Mouse (Mus musculus) forebrain, embryonic 10.5 days (tissue): Measurements from ENCODE around the gene Prl7a2. TPM values are rescaled to one million over a fixed set of nuclear protein-coding genes. Genes with fewer than 3 reads are reported as not detected.

ENCODE experiments used
- DNase-seq: peaks from one replicate; pipeline ENCODE4 v3.0.0-alpha.2; 2017; ENCODE audit warnings: low spot score; ENCODE audit errors: extremely low spot score
- H3K27ac ChIP-seq: fragments of 300-500 bp; sonication (generic); 2 replicates; pipeline ENCODE4 v1.5.1; 2016; ENCODE audit warnings: mild to moderate bottlenecking
- H3K27me3 ChIP-seq: fragments of 300-500 bp; sonication (generic); 2 replicates; pipeline ENCODE4 v1.6.1; 2016; ENCODE audit warnings: mild to moderate bottlenecking; ENCODE audit not compliant: poor library complexity, severe bottlenecking
- H3K36me3 ChIP-seq: fragments of 300-500 bp; sonication (generic); replicated peaks from 2 replicates; pipeline ENCODE4 v1.6.1; 2016; ENCODE audit warnings: mild to moderate bottlenecking, moderate library complexity
- H3K4me1 ChIP-seq: fragments of 300-500 bp; sonication (generic); 2 replicates; pipeline ENCODE4 v1.6.1; 2016
- H3K4me3 ChIP-seq: fragments of 300-500 bp; sonication (generic); 2 replicates; pipeline ENCODE4 v1.5.1; 2016; ENCODE audit warnings: mild to moderate bottlenecking, moderate library complexity
- H3K9me3 ChIP-seq: fragments of 300-500 bp; sonication (generic); 2 replicates; pipeline ENCODE4 v1.6.1; 2016; ENCODE audit warnings: mild to moderate bottlenecking, moderate library complexity
- WGBS: fragments of 180-500 bp; shearing (Covaris S2); methylation state at CpG from one replicate; pipeline ENCODE4 v1.1.7; 2016; 5-methylcytosine and 5-hydroxymethylcytosine counted together
- polyA plus RNA-seq: library from polyadenylated mRNA; unstranded; fragments of >200 nt; fragmentation: Nextera tagmentation; extraction: Ambion mirVana; gene quantifications from 2 replicates; pipeline ENCODE4 v1.2.1, GENCODE M21; 2016

Gene Prl7a2
- polyA plus RNA-seq: not detected in 2 replicates

- H3K27me3 ChIP-seq: no peaks in the 10 kb centered on the region
- no peaks in the 10 kb centered on the region for H3K4me1 ChIP-seq
- H3K4me3 ChIP-seq: no peak within 1 kb of the TSS
- DNase-seq: no peak
- H3K27ac ChIP-seq: no peak within 1 kb of the TSS
- no peaks in the 10 kb centered on the region for H3K9me3 ChIP-seq
- WGBS: 85% methylated on average over 4 of the region's 4 CpGs
- no peaks in the 10 kb centered on the region for H3K36me3 ChIP-seq
Measured at GRCm38 (mm10) chr13:27667936-27668335, at the start of gene Prl7a2. Gene Prl7a2, minus strand, starts transcription at chr13:27668036.

- H3K36me3 ChIP-seq: no peaks in the 10 kb centered on the region
- no peak for DNase-seq
- no peaks in the 10 kb centered on the region for H3K4me1 ChIP-seq
- H3K4me3 ChIP-seq: no peak within 1 kb of the TSS
- H3K9me3 ChIP-seq: no peaks in the 10 kb centered on the region
- no peak within 1 kb of the TSS for H3K27ac ChIP-seq
- no peaks in the 10 kb centered on the region for H3K27me3 ChIP-seq
- 91% methylated on average over 5 of the region's 5 CpGs for WGBS
Measured at GRCm38 (mm10) chr13:27716636-27717035, 48.8 kb upstream of the Prl7a2 start, which contains the start of gene Prl7d1. Gene Prl7d1, minus strand, starts transcription at chr13:27716736.

- Histone ChIP-seq H3K27ac (no peak overlapping the region), H3K36me3 (no peaks in the 10 kb centered on the region), H3K4me1 (no peaks in the 10 kb centered on the region), H3K27me3 (no peaks in the 10 kb centered on the region), H3K4me3 (no peak overlapping the region), H3K9me3 (no peaks in the 10 kb centered on the region)
- DNase-seq: no peak
- 78% methylated on average over 2 of the region's 2 CpGs for WGBS
Measured at GRCm38 (mm10) chr13:27706521-27706920, 38.7 kb upstream of the Prl7a2 start.

- Histone ChIP-seq H3K27me3 (no peaks in the 10 kb centered on the region), H3K27ac (no peak overlapping the region), H3K9me3 (no peaks in the 10 kb centered on the region), H3K4me1 (no peaks in the 10 kb centered on the region), H3K36me3 (no peaks in the 10 kb centered on the region), H3K4me3 (no peak overlapping the region)
- WGBS: 89% methylated on average over 2 of the region's 2 CpGs
- no peak for DNase-seq
Measured at GRCm38 (mm10) chr13:27660747-27661146, 7.1 kb downstream of the Prl7a2 start.

GRCm38 (mm10) chr13:27642393-27642792, 25.4 kb downstream of the Prl7a2 start, which contains the start of gene Prl7a1:
Gene Prl7a1, minus strand, starts transcription at chr13:27642493.
- Histone ChIP-seq H3K4me1 (no peaks in the 10 kb centered on the region), H3K36me3 (no peaks in the 10 kb centered on the region), H3K27me3 (no peaks in the 10 kb centered on the region), H3K4me3 (no peak within 1 kb of the TSS), H3K9me3 (no peaks in the 10 kb centered on the region), H3K27ac (no peak within 1 kb of the TSS)
- no peak for DNase-seq
- 98% methylated on average over 3 of the region's 3 CpGs for WGBS

- no peaks in the 10 kb centered on the region for H3K4me1 ChIP-seq
- H3K9me3 ChIP-seq: no peaks in the 10 kb centered on the region
- H3K4me3 ChIP-seq: no peak within 1 kb of the TSS
- no peak for DNase-seq
- no peaks in the 10 kb centered on the region for H3K36me3 ChIP-seq
- no peaks in the 10 kb centered on the region for H3K27me3 ChIP-seq
- 74% methylated on average over 4 of the region's 4 CpGs for WGBS
- H3K27ac ChIP-seq: no peak within 1 kb of the TSS
Measured at GRCm38 (mm10) chr13:27610482-27610881, 57.4 kb downstream of the Prl7a2 start, which contains the start of gene Prl7b1. Gene Prl7b1, minus strand, starts transcription at chr13:27610582.

Other genes starting within 250 kb of the Prl7a2 start
- not detected in 2 replicates for gene Prl8a6, start 229.3 kb downstream of the Prl7a2 start, polyA plus RNA-seq
- gene Prl8a8, start 154.8 kb downstream of the Prl7a2 start, polyA plus RNA-seq: not detected in 2 replicates
- not detected in 2 replicates for gene Prl8a9, start 103.4 kb downstream of the Prl7a2 start, polyA plus RNA-seq
- not detected in 2 replicates for gene Prl8a1, start 85.9 kb downstream of the Prl7a2 start, polyA plus RNA-seq
- not detected in 2 replicates for gene Prl7b1, start 57.5 kb downstream of the Prl7a2 start, polyA plus RNA-seq
- gene Prl7a1, start 25.5 kb downstream of the Prl7a2 start, polyA plus RNA-seq: not detected in 2 replicates
- gene Prl7d1, start 48.7 kb upstream of the Prl7a2 start, polyA plus RNA-seq: not detected in 2 replicates
- not detected in 2 replicates for gene Prl7c1, start 112.8 kb upstream of the Prl7a2 start, polyA plus RNA-seq
- not detected in 2 replicates for gene Prl2a1, start 133.6 kb upstream of the Prl7a2 start, polyA plus RNA-seq
- gene Prl2c1, start 181.3 kb upstream of the Prl7a2 start, polyA plus RNA-seq: not detected in 2 replicates